Mouse (Mus musculus): ENCODE measurements around the gene Fip1l1. TPM values are rescaled to one million over a fixed set of nuclear protein-coding genes. Genes with fewer than 3 reads are reported as not detected.

Gene Fip1l1
- polyA plus RNA-seq, 1 experiment from 2014 or later = 84.8 TPM

GRCm38 (mm10) chr5:74640504-74640903 lies 105.3 kb downstream of the Fip1l1 start:
- Histone ChIP-seq H3K4me3 (no peak overlapping the region), H3K4me1 (replicated peaks) (0 out of 2 replicates have a peak, but pooled peaks cover 4% of the 10 kb centered on the region), H3K27me3 (replicated peaks) (peaks cover 13% of the 10 kb centered on the region; the same call in 1 of the 2 replicates), H3K4me2 (no peak overlapping the region), H3K9me3 (replicated peaks) (no peaks in the 10 kb centered on the region), H3K36me3 (no peaks in the 10 kb centered on the region), H3K9ac (no peak overlapping the region), H3K27ac (ENCODE audit: poor library complexity, severe bottlenecking) (no peak overlapping the region)
- ATAC-seq (ENCODE audit: insufficient number of reproducible peaks, low FRiP score) = no peak
- WGBS = 74% methylated on average over 4 of the region's 4 CpGs

- Histone ChIP-seq H3K27me3 (replicated peaks) (peaks cover 8% of the 10 kb centered on the region; the same call in 1 of the 2 replicates), H3K9me3 (replicated peaks) (no peaks in the 10 kb centered on the region), H3K4me3 (no peak overlapping the region), H3K4me2 (no peak overlapping the region), H3K36me3 (no peaks in the 10 kb centered on the region), H3K27ac (ENCODE audit: poor library complexity, severe bottlenecking) (no peak overlapping the region), H3K4me1 (replicated peaks) (0 out of 2 replicates have a peak, but pooled peaks cover 4% of the 10 kb centered on the region), H3K9ac (no peak overlapping the region)
- 27% methylated on average over 6 of the region's 6 CpGs for WGBS
- no peak for ATAC-seq (ENCODE audit: insufficient number of reproducible peaks, low FRiP score)
These were observed 105.8 kb downstream of the Fip1l1 start for GRCm38 (mm10) chr5:74641000-74641399.

GRCm38 (mm10) chr5:74642291-74642690 lies 107.0 kb downstream of the Fip1l1 start:
- no peak overlapping the region for H3K9ac ChIP-seq

GRCm38 (mm10) chr5:74647584-74647984 lies 112.3 kb downstream of the Fip1l1 start:
- no peak overlapping the region for H3K27ac ChIP-seq (ENCODE audit: poor library complexity, severe bottlenecking)
- no peaks in the 10 kb centered on the region for H3K9me3 ChIP-seq (replicated peaks)
- H3K4me3 ChIP-seq = no peak overlapping the region
- H3K36me3 ChIP-seq = no peaks in the 10 kb centered on the region
- 0 out of 2 replicates have a peak, but pooled peaks have one; percentile 39 for ATAC-seq (ENCODE audit: insufficient number of reproducible peaks, low FRiP score)
- WGBS = 15% methylated on average over 5 of the region's 6 CpGs
- no peak overlapping the region for H3K9ac ChIP-seq
- no peaks in the 10 kb centered on the region for H3K27me3 ChIP-seq (replicated peaks)
- peak overlapping the region; percentile 20; the same call in 1 of the 2 replicates for H3K4me2 ChIP-seq
- H3K4me1 ChIP-seq (replicated peaks) = peaks cover 21% of the 10 kb centered on the region

More at GRCm38 (mm10) chr5:74642291-74642690, 107.0 kb downstream of the Fip1l1 start:
- Histone ChIP-seq H3K4me2 (no peak overlapping the region), H3K9me3 (replicated peaks) (no peaks in the 10 kb centered on the region), H3K4me1 (replicated peaks) (peaks cover 10% of the 10 kb centered on the region), H3K4me3 (no peak overlapping the region), H3K27me3 (replicated peaks) (peaks cover 7% of the 10 kb centered on the region; the same call in 1 of the 2 replicates), H3K36me3 (no peaks in the 10 kb centered on the region), H3K27ac (ENCODE audit: poor library complexity, severe bottlenecking) (no peak overlapping the region)
- 68% methylated on average over 2 of the region's 2 CpGs for WGBS
- ATAC-seq (ENCODE audit: insufficient number of reproducible peaks, low FRiP score) = no peak

- H3K27ac ChIP-seq (ENCODE audit: poor library complexity, severe bottlenecking) = no peak overlapping the region
- no peak overlapping the region for H3K9ac ChIP-seq
- H3K9me3 ChIP-seq (replicated peaks) = no peaks in the 10 kb centered on the region
- H3K4me2 ChIP-seq = no peak overlapping the region
- no peaks in the 10 kb centered on the region for H3K27me3 ChIP-seq (replicated peaks)
- peaks cover 21% of the 10 kb centered on the region for H3K4me1 ChIP-seq (replicated peaks)
- no peak for ATAC-seq (ENCODE audit: insufficient number of reproducible peaks, low FRiP score)
- H3K36me3 ChIP-seq = no peaks in the 10 kb centered on the region
- no peak overlapping the region for H3K4me3 ChIP-seq
- 50% methylated on average over 9 of the region's 9 CpGs for WGBS
These were observed 113.0 kb downstream of the Fip1l1 start for GRCm38 (mm10) chr5:74648216-74648615.

Other genes with a start within 250 kb of the Fip1l1 start
- gene Scfd2, start 3.7 kb upstream of the Fip1l1 start, polyA plus RNA-seq (2016; fragmentation: Nextera tagmentation; extraction: Ambion mirVana) = 13.6 and 17.2 TPM in 2 replicates
- gene Lnx1, start 167.5 kb downstream of the Fip1l1 start, polyA plus RNA-seq (2016; fragmentation: Nextera tagmentation; extraction: Ambion mirVana) = 0.92 and 1.0 TPM in 2 replicates

Data from heart, embryonic 12.5 days (tissue).